Mouse (Mus musculus) liver, adult 2 months (tissue): ENCODE measurements around the gene Popdc3.

ENCODE experiments used
- CTCF ChIP-seq: fragments of 200-500 bp; IDR thresholded peaks from 2 replicates; pipeline ENCODE4 v1.5.1; 2011; ENCODE audit warnings: low read depth, low read length, control low read depth
- POLR2A ChIP-seq: fragments of 200-500 bp; IDR thresholded peaks from 2 replicates; pipeline ENCODE4 v1.6.1; 2011; ENCODE audit warnings: low read length, control low read depth; ENCODE audit not compliant: insufficient read depth; ENCODE audit errors: extremely low read depth

DNA sequence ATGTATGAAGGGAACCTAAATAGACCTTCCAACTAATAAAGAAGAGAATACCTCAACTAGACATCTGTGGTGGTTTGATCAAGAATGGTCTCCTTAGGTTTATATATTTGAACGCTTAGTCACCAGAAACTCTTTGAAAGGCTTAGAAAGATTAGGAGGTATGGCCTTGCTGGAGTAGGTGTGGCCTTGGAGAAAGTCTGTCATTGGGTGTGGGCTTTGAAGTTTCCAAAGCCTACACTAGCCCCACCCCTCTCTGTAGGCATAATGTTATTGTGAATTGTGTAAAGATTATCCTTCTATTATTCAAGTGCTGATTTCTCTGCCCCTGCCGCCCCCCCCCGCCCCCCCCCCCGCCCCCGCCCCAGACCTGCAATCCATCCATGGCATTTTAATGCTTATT, 59.6 kb downstream of the Popdc3 start:
- no peak for TF ChIP-seq POLR2A
- no peak for TF ChIP-seq CTCF
